Mouse (Mus musculus) lung, postnatal 4 days (tissue): ENCODE results near the gene Cebpb.

Experiments
- DNase-seq, 2 experiments: peaks; one replicate each; pipeline ENCODE4 v3.0.0; 2021

Cebpb gene

DNA sequence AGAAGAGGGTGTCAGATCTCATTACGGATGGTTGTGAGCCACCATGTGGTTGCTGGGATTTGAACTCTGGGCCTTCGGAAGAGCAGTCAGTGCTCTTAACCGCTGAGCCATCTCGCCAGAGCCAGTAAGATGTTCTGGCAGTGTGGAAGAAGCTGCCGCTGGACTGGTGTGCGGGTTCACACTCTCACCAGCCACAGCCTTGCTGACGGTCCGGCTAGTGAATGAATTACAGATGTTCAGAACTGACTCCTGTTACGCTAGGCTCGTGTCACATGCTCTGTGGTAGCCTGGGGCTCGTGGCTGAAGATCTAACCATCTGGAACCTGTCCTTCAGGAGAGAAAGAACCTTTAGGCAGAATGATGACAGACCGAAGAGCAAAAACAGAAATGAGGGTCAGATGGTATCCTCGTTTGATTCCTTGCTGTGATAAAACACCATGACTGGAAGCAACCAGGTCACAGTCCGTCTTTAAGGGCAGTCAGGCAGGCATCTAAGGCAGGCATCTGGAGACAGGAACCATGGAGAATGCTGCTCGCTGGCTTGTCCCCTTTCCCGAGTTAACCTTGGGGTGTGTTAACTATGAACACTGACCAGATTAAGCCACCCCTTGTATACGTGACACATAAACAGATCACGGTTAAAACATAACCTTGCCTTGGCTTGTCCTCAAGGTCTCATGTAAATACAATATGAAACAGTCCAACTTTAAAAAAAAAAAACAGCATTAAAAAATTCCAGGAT, 22.6 kb upstream of the Cebpb start:
- no peak for DNase-seq

DNA sequence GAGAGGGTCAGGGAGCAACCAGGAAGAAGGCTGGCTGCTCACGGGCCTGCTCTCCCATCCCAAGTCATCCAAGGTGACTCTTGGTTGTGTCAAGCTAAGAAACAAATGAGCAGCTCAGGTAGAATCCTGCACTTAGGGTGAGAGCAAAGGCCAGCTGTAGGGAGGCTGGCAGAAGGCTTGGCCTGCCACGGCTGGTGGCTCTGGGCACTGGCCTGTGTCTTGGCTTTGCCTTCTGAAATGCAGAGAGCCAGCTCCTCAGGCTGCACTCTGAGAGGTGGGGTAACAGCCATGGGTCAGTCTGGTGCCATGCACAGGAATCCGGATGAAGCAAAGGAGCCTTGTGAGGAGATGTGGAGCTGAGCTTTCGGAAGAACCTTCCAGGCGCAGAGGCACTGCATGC, 20.3 kb upstream of the Cebpb start:
- DNase-seq = no peak

DNA sequence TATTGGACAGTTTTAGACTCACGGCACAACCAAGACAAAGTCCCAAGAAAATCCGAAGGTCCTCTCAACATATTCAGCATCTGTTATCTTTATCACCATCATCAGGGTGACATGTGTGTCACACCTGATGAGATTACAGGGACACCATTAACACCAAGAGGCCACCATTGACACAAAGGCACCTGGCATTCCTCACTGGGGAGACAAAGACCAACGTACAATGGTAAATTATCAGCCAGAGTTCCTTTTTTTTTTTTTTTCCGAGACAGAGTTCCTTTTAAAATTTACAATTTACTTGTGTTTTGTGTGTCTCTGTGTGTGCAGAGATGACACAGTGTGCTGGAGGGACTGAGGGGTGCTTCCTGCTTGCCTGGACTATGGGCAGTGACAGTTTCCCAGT, 19.3 kb upstream of the Cebpb start:
- DNase-seq = no peak

DNA sequence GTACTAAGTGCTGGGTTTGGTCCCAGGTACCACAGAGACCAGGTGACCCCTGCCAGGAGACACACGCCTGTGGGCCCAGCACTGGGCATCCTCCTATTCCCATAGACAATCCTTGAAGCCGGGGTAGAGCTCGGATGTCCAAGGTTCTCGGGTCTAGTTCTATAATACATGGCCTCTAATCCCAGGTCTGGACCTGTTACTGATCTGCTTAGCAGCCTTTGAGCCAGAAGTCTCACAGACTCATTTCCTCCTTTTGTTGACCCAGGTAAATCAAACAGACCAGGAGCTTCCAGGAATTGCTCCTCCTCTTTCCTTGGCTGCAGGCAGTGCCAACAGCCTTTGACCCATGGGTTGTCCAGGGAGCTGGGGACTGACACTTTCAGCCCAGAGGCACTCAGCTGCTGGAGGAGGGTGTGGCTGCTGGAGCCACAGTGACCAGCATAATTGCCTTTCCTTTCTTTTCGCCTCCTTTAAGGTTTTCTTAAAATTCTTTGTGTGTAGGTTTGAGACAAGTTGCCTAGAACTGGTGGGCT, 17.5 kb upstream of the Cebpb start:
- no peak for DNase-seq

DNA sequence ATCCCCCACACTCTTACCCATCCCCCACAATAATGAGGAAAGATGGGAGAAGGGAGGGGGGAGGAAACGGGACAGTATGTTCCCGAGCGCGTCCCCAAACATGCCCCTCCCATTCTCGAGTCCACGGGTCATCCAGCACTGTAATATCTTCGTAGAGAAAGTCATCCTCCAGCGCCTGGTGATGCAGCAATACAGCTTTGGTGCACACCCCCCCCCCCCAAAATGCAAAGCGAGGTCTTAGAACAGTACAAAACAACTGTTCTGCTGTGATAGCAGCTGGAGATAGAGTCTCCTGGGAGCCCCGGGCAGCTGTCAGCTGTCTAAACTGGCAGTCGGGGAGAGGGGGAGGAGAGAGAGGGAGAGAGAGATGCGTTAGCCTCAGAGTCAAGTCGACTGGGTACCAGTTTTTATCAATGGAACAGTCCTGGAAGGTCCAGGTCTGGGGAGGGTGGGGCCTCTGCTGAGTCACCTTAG, 16.5 kb upstream of the Cebpb start:
- DNase-seq = peak in 1 of 2 experiments; percentile 59

DNA sequence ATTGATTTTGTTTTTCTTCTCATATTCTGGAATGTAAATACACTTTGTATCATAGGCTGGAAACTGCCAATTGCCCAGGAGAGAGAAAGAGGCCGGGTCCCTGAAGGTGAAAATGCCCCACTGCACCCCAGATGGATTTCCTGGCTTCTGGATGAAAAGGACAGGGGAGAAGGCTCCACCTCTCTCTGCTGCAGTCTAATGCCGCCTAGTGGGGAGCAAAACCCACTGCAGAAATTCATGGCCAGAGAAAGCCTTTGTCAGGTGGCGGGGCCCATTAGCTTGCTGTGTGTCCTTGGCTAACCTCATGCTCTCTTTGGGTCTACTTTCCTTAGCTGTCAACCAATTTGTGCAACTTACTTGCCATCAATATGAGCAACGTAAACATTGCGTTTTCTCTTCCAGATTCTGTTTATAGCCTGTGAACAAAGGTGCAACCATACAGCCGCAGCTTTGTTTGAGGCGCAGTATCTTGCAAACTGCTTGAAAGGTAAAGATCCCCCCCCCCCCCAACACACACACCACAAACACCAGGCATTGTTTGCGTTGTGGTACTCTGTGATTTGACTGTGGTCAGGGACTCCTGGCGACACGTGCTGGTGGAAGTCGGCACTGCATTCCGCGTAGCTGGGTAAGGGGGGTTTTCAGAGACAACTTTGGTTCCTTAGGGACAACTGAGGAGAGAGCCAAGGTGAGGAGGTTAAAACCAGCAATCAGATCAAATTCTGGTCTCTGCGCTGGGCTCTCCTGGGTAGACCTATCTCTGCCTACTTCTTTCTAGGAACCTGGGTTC, 13.4 kb upstream of the Cebpb start:
- DNase-seq = peak in 1 of 2 experiments; percentile 66

DNA sequence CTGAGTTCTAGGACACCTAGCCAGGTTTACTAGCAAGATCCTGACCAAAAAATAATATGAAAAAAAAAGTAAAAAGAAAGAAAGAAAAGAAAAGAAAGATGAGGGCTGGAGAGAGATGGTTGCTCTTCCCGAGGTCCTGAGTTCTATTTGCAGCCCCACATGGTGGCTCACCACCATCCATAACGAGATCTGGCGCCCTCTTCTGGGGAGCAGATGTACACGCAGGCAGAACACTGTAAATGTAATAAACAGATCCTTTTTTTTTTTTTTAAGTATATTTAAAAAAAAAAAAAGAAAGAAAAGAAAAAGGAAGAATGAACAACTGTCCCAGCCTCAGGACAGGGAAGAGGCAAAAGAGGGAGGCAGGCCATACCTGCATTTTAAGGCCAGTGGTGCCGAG, 10.1 kb upstream of the Cebpb start:
- DNase-seq = no peak

DNA sequence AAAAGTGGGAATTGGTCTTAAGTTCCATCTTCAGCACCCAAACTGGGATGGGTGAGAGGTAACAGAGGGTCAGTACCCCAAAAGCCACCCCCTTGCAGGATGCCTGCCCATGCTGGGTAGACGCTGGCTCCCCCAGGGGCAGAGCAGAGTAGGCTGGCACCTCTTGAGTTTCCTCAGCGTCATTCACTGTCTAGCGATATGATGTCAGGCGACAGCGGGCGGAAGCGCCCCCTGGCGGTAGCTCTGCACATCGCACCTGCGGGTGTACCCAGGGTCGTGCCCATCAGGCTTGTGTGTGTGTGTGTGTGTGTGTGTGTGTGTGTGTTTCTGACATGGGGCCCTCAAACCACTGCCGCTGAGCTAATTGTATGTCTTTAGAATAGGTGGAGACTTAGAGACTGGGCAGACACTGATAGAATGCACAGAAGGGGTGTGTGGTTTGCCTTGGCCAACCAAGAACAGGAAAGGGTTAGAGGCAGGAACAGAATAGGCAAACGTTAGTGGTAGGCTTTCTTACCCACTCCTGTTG, 8.7 kb upstream of the Cebpb start:
- DNase-seq = peak; percentile 86 to 90

DNA sequence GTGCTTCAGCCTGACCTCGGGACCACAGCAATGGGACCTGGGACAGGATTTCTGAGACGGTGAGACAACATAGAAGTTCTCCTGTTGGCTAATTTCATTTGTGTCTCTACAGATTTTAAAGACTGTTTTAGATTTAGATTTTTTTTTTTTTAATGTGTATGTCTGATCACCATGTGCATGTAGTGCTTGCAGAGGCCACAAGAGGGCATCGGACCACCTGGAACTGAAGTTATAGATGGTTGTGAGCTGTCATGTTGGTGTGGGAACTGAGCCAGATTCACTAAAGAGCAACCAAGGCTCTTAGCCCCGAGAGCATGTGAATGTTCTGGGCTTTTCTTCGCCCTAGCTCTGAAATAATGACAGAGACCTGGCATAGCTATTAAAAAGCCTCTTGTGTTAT, 8.1 kb upstream of the Cebpb start:
- peak; percentile 55 to 76 for DNase-seq

DNA sequence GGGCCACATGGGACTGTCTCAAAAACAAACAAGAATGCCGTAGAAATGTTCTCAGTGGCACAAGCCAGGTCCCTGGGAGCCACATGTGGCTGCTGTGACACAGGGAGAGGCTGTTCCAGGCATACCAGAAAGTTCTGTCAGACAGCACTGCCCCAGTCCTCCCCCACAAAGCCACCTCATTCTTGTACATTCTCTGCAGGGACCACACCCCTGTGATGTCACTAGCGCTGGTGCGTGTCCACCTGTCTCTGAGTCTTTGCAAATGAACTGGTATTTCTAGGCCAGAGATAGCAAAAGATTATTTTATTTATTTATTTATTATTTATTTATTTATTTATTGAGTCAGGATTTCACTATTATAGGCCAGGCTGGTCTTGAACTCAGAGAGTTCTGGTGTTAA, 5.0 kb upstream of the Cebpb start:
- no peak for DNase-seq

DNA sequence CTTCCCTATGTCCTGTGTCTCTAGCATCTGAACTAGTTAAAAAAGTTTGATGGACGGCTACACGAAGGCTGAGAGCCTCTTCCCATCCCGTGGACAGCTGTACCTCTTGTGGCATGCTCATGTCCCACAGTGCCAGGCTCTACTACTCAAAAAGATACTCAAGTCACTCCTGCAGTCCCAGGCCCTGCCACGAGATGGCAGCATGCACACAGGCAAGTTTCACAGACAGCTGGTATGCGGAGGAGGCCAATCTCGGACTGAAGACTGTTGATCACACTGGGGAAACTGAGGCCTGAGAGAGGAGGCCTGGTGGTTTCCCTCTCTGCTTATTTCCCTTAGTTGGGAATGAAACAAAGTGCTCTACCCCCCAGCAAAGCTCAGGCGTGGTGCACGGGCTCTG, 3.6 kb upstream of the Cebpb start:
- peak; percentile 89 to 95 for DNase-seq

DNA sequence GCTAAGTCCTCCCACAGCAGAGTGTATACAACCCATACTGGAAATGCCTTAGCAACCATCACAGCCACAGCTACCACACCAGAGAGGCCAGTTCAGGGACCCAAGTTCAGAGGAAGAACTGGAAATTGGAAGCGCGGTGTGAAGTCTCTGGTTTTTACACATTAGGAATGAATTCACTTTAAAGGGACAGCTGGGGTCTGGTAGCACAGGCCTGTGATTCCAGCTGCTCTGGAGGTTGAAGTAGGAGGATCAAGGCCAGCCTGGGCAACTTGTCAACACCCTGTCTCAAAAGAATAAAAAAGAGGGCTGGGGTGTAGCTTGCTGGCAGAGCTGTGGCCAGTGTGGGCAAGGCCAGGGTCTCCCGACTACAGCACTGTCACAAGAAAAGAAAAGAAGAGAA, 2.9 kb upstream of the Cebpb start:
- no peak for DNase-seq

DNA sequence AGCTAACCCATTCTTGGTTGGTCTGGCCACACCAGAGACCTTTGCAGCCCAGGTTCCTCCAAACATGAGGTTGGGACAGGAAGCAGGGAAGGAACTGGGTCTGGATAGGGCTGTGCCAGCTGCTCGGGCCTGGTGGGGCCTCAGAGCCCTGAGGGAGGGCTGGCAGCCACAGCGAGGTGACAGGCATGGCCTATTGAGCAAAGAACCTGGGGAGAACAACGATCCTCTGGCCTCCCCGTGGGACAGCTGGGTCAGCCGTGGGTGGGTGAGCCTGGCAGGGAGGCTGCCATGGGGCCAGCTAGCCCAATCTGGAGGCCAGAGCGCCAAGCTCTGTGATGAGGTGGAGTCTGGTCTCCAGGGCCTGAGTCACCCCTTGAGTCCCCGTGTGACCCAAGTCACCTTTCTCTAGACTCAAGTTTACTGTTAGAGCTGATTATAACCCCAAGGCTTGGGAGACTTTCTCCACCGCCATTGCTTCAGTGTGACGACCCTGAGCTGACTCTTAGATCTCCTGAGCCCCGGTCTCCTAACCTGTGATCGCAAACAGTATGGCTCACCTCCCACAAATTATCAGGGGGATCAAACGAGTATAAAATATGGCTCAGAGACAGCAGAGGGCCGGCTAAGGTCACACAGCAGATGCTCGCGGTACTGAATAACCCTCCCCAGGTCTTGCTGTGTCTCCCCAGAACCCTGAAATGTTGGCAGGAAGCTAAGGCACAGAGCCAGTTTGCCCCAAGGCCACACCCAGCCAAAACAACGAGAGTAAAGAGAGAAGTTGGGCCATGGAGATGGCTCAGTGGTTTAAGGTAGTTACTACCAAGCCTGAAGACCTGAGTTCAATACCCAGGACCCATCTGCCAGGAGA, 2.1 kb upstream of the Cebpb start:
- peak in 1 of 2 experiments; percentile 37 for DNase-seq

DNA sequence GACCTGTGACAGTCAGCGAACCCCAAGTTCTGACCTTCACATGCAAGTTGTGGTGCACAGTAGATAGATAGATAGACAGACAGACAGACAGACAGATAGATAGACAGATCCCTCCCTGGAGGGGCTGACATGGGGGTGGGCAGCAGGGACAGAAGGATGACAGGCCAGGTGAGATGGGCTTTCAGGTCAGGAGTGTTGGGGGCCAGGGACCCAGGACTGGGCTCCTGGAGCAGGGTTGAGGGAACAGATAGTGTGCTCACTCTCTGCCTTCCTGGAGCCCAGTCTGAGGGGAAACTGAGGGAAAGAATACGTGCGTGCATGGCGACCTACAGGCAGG, 1.5 kb upstream of the Cebpb start:
- DNase-seq = no peak

DNA sequence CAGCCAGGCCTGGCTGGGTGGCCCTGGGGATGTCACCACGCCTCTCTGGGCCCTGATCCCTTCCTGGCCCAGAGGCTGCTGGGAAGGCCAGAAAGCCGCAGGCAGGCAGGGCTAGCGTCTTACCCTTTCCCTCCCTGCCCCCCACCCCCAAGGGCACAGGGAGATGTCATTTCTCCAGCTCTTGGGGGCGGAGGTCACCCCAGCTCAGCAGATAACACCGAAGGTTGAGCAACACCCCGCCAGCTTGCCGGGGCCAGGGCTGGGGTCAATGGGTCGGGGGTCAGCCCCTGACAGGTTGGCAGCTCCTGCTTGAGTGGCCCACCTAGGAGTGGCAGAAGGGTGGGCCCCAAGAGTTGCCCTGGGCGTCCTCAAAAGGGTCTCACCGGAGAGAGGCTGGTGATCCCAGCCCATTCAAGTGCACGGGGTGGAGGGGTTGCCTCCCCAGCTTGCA, 1.0 kb upstream of the Cebpb start:
- DNase-seq = peak; percentile 54 to 61

DNA sequence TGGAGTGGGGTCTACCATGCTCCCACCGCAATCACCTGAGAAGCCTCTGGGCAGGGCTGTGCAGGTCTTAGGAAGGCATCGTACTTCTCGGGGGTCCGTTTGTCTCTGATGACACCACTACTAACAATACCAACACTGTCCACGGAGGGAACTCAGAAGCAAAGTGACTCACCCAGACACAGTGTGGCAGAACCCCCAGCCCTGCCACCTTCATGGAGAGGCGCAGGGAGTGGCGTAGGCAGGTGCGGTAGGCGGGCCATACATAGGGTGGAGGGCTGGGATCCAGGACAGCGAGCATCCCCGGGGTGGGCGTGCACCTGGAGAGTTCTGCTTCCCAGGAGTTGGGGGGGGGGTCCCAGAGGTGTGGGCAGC, 603 bp upstream of the Cebpb start:
- peak in 1 of 2 experiments; percentile 39 for DNase-seq

DNA sequence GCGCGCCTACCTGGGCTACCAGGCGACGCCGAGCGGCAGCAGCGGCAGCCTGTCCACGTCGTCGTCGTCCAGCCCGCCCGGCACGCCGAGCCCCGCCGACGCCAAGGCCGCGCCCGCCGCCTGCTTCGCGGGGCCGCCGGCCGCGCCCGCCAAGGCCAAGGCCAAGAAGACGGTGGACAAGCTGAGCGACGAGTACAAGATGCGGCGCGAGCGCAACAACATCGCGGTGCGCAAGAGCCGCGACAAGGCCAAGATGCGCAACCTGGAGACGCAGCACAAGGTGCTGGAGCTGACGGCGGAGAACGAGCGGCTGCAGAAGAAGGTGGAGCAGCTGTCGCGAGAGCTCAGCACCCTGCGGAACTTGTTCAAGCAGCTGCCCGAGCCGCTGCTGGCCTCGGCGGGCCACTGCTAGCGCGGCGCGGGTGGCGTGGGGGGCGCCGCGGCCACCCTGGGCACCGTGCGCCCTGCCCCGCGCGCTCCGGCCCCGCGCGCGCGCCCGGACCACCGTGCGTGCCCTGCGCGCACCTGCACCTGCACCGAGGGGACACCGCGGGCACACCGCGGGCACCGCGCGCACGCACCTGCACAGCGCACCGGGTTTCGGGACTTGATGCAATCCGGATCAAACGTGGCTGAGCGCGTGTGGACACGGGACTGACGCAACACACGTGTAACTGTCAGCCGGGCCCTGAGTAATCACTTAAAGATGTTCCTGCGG, 945 bp downstream of the Cebpb start, which contains the start of gene Tmem189:
Gene Tmem189, minus strand, starts transcription at position 322 of the 718 bp plus-strand sequence.
- DNase-seq = peak; percentile 72 to 81

DNA sequence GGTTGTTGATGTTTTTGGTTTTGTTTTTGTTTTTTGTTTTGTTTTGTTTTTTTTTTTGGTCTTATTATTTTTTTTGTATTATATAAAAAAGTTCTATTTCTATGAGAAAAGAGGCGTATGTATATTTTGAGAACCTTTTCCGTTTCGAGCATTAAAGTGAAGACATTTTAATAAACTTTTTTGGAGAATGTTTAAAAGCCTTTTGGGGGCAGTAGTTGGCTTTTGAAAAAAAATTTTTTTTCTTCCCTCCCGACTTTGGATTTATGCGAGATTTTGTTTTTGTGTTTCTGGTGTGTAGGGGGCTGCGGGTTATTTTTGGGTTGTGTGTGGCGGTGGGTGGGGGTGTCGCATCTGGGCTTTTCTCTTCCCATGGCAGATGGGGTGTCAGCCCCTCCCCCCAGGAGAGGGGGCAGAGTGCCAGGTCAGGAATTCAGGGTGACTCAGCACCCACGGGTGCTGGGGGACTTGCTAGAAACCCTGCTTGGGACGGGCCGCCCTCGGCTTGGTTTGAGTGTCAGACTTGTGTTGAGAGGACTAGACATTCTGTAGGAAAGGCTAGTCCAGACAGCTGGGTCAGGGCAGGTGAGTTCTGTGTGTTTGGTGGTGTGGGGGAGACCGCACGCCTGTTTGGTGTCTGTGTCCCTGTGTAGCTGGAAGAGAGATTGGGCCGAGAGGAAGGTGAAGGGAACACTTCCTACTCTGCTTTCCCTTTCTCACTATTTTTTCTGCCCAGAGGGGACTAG, 1.7 kb downstream of the Cebpb start:
- peak; percentile 65 to 66 for DNase-seq

DNA sequence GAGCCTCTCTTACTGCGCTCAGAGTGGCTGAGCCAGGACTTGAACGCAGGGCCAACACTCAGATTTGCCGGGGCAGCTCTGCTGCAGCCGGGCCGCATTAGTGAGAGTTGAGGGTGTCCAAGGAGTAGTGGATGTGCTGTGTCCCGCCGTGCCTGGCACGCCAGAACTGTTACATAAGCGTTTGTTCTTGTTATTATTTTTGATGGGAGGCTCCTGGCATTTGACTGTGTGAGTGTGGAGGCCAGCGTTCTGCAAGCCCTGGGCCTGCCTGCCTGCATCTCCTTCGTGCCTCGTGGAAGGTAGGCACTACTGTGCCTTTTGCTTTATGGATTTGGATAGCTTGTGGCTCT, 2.2 kb downstream of the Cebpb start:
- DNase-seq = peak in 1 of 2 experiments; percentile 60

DNA sequence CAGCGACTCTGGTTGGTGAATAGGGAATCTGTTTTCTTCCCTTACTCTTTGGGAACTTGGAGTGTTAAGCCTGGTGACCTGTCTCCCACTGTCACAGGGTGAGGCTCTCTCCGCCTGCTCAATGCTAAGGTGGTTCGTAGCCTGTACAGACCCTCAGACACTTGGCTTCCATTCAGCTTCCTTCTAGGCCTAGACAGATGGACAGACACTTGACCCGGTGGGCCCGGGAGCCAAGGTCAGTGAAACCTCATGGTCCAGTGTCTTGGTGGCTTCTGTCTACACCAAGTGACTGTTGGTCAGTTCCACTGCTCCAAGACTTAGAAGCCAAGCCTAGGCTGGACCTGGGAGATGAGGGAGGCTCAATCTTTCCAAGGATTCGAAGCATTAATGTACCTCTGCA, 2.7 kb downstream of the Cebpb start:
- DNase-seq = peak in 1 of 2 experiments; percentile 33
